Mouse (Mus musculus): ENCODE results near the gene Sympk.

- no peak for TF ChIP-seq CTCF (IDR thresholded peaks at IDR 0.05; ENCODE audit: low read depth)
- no peak for TF ChIP-seq EP300 (IDR thresholded peaks at IDR 0.05; ENCODE audit: low read depth)
Measured at GRCm38 (mm10) chr7:19051161-19051560, 27.0 kb downstream of the Sympk start.
